Mouse (Mus musculus) liver, embryonic 11.5 days (tissue): ENCODE data around the gene Sass6. TPM values are rescaled to one million over a fixed set of nuclear protein-coding genes. Genes with fewer than 3 reads are reported as not detected.
A peak's percentile ranks its signal among the peaks of the same experiment; 100 is the strongest.

ENCODE experiments used
- ATAC-seq: fragments of 200-750 bp; cut with Nextera tagmentation; replicated peaks from 2 replicates; pipeline ENCODE4 v1.8.0; 2017; ENCODE audit warnings: moderate number of reproducible peaks, mild to moderate bottlenecking, moderate TSS enrichment, moderate library complexity; ENCODE audit not compliant: low FRiP score
- DNase-seq: peaks from one replicate; pipeline ENCODE4 v3.0.0-alpha.2; 2017; ENCODE audit warnings: low spot score
- H3K27ac ChIP-seq: fragments of 300-500 bp; sonication (generic); 2 replicates; pipeline ENCODE4 v1.5.1; 2014; ENCODE audit warnings: mild to moderate bottlenecking, low read depth, low read length, control low read depth
- H3K27me3 ChIP-seq: fragments of 300-500 bp; sonication (generic); replicated peaks from 2 replicates; pipeline ENCODE4 v1.6.1; 2014; ENCODE audit warnings: low read length, mixed read lengths; ENCODE audit not compliant: control insufficient read depth, insufficient read depth
- H3K36me3 ChIP-seq: fragments of 300-500 bp; sonication (generic); 2 replicates; pipeline ENCODE4 v1.6.1; 2014; ENCODE audit warnings: mild to moderate bottlenecking, low read length, moderate library complexity, mixed read lengths; ENCODE audit not compliant: control insufficient read depth, insufficient read depth
- H3K4me1 ChIP-seq: fragments of 300-500 bp; sonication (generic); replicated peaks from 2 replicates; pipeline ENCODE4 v1.6.1; 2014; ENCODE audit warnings: low read length, mixed read lengths; ENCODE audit not compliant: control insufficient read depth, insufficient read depth
- H3K4me2 ChIP-seq: fragments of 300-500 bp; sonication (generic); 2 replicates; pipeline ENCODE4 v1.6.1; 2014; ENCODE audit warnings: mild to moderate bottlenecking, control low read depth, moderate library complexity
- H3K4me3 ChIP-seq: fragments of 300-500 bp; sonication (generic); 2 replicates; pipeline ENCODE4 v1.5.1; 2014; ENCODE audit warnings: low read depth, low read length, control low read depth
- H3K9ac ChIP-seq: fragments of 300-500 bp; sonication (generic); 2 replicates; pipeline ENCODE4 v1.6.1; 2014; ENCODE audit warnings: low read depth, low read length, control low read depth
- H3K9me3 ChIP-seq: fragments of 300-500 bp; sonication (generic); 2 replicates; pipeline ENCODE4 v1.6.1; 2016; ENCODE audit warnings: low read length, inconsistent platforms, mixed read lengths; ENCODE audit not compliant: control insufficient read depth
- WGBS: fragments of 180-500 bp; shearing (Covaris S2); extraction: QIAGEN DNeasy Blood & Tissue Kit; methylation state at CpG from one replicate; pipeline ENCODE4 v1.1.7; 2014; 5-methylcytosine and 5-hydroxymethylcytosine counted together
- polyA plus RNA-seq: library from polyadenylated mRNA; unstranded; fragments of >200 nt; fragmentation: Nextera tagmentation; extraction: Ambion mirVana; gene quantifications from 2 replicates; pipeline ENCODE4 v1.2.1, GENCODE M21; 2014

Sass6 gene
- polyA plus RNA-seq, 1 experiment from 2014 or later, result 30.4 TPM

- Histone ChIP-seq H3K9me3 (no peaks in the 10 kb centered on the region), H3K4me1 (no peaks in the 10 kb centered on the region), H3K9ac (no peak overlapping the region), H3K4me3 (no peak overlapping the region), H3K27me3 (no peaks in the 10 kb centered on the region), H3K36me3 (peaks cover 43% of the 10 kb centered on the region), H3K4me2 (no peak overlapping the region), H3K27ac (no peak overlapping the region)
- DNase-seq, result no peak
- WGBS, result 82% methylated on average over 5 of the region's 5 CpGs
- no peak for ATAC-seq
Observed at GRCm38 (mm10) chr3:116635799-116636198, 41.0 kb downstream of the Sass6 start.

DNA sequence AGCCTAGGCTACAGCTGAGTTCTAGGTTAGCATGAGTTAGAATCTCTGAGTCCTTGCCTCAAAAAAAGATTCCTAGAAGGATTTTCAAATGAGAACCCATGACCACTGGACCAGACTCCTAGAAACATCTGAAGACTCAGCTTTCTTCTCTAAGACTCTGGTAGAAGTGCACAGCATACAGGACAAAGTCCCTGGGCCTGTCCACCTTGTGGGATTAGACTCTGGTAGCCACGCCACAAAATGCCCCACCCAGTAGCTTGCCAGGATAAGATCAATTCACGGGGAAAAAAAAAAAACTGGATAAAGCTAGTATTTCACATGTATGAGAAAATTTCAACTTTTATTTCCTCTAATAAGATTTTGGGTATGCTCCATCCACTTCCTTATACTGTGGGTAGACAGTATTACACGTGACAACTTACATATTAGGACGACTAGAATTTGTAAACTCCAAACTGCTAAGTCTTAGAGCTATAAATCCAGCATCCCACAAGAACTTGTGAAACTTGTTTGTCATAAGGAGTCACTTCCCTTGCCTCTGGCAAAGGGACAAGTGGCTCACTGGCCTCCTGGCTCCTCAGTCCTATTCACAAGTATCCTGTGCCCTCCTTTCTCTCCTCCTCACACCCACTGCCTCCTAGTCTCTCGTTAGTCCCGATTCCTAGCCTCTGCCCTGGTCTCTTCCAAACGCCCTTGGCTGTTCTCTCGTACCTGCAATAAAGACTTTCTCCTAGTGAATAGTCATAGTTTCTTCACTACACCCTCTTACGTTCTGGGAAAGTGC lies 43.1 kb downstream of the Sass6 start:
- no peak overlapping the region for H3K4me3 ChIP-seq
- H3K9ac ChIP-seq, result no peak overlapping the region
- DNase-seq (no peak), ATAC-seq (no peak)
- no peak overlapping the region for H3K27ac ChIP-seq
- H3K9me3 ChIP-seq, result no peaks in the 10 kb centered on the region
- no peaks in the 10 kb centered on the region for H3K4me1 ChIP-seq
- 83% methylated on average over 9 of the region's 9 CpGs for WGBS
- no peak overlapping the region for H3K4me2 ChIP-seq
- peaks cover 58% of the 10 kb centered on the region for H3K36me3 ChIP-seq
- H3K27me3 ChIP-seq, result no peaks in the 10 kb centered on the region

DNA sequence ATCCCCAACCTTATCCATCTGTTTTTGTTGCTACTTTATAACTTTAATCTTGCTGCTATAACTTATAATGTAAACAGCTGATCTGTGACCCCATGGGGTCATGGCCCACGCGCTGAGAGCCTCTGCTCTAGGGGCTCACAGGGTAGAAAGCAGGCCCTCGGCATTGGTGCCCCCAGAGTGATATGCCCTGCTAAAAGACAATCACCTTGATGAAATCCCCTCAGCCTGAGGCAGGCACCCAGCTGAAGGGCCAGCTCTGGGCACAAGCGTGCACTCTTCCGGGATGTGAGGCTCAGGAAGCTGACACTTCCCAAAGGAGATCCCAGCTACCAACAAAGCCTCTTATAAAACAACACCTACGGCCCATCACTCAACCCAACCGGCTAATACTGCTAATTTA lies 43.8 kb downstream of the Sass6 start:
- Histone ChIP-seq H3K27me3 (no peaks in the 10 kb centered on the region), H3K9me3 (no peaks in the 10 kb centered on the region), H3K4me3 (no peak overlapping the region), H3K9ac (no peak overlapping the region), H3K36me3 (peaks cover 61% of the 10 kb centered on the region), H3K27ac (no peak overlapping the region), H3K4me2 (no peak overlapping the region), H3K4me1 (no peaks in the 10 kb centered on the region)
- ATAC-seq (no peak), DNase-seq (no peak)
- 93% methylated on average over 7 of the region's 7 CpGs for WGBS

GRCm38 (mm10) chr3:116640024-116640423 lies 45.2 kb downstream of the Sass6 start:
- 63% methylated on average over 1 of the region's 1 CpGs for WGBS
- no peak overlapping the region for H3K4me3 ChIP-seq
- no peak overlapping the region for H3K27ac ChIP-seq
- H3K4me2 ChIP-seq, result no peak overlapping the region
- no peak overlapping the region for H3K9ac ChIP-seq
- H3K27me3 ChIP-seq, result no peaks in the 10 kb centered on the region
- ATAC-seq (peak; percentile 73), DNase-seq (no peak)
- no peaks in the 10 kb centered on the region for H3K9me3 ChIP-seq
- H3K4me1 ChIP-seq, result no peaks in the 10 kb centered on the region
- H3K36me3 ChIP-seq, result peaks cover 56% of the 10 kb centered on the region

GRCm38 (mm10) chr3:116641811-116642371 lies 47.1 kb downstream of the Sass6 start:
- no peaks in the 10 kb centered on the region for H3K4me1 ChIP-seq
- H3K9me3 ChIP-seq, result no peaks in the 10 kb centered on the region
- ATAC-seq, result no peak
- H3K27me3 ChIP-seq, result no peaks in the 10 kb centered on the region
- no peak overlapping the region for H3K27ac ChIP-seq
- H3K9ac ChIP-seq, result no peak overlapping the region
- DNase-seq, result no peak
- H3K4me2 ChIP-seq, result no peak overlapping the region
- peaks cover 61% of the 10 kb centered on the region for H3K36me3 ChIP-seq
- 91% methylated on average over 6 of the region's 6 CpGs for WGBS
- H3K4me3 ChIP-seq, result no peak overlapping the region

GRCm38 (mm10) chr3:116642373-116642772 lies 47.6 kb downstream of the Sass6 start:
- Histone ChIP-seq H3K36me3 (peaks cover 58% of the 10 kb centered on the region), H3K4me2 (no peak overlapping the region), H3K27me3 (no peaks in the 10 kb centered on the region), H3K9me3 (no peaks in the 10 kb centered on the region), H3K27ac (no peak overlapping the region), H3K9ac (no peak overlapping the region), H3K4me1 (no peaks in the 10 kb centered on the region), H3K4me3 (no peak overlapping the region)
- DNase-seq (no peak), ATAC-seq (peak; percentile 39; the same call in 1 of the 2 replicates)
- 80% methylated on average over 2 of the region's 2 CpGs for whole genome bisulfite sequencing

- ATAC-seq (no peak), DNase-seq (no peak)
- WGBS, result 93% methylated on average over 1 of the region's 1 CpGs
- Histone ChIP-seq H3K27me3 (no peaks in the 10 kb centered on the region), H3K9me3 (no peaks in the 10 kb centered on the region), H3K9ac (no peak overlapping the region), H3K4me2 (no peak overlapping the region), H3K4me3 (no peak overlapping the region), H3K27ac (no peak overlapping the region), H3K36me3 (peaks cover 31% of the 10 kb centered on the region), H3K4me1 (no peaks in the 10 kb centered on the region)
Observed at GRCm38 (mm10) chr3:116646387-116646786, 51.6 kb downstream of the Sass6 start.

DNA sequence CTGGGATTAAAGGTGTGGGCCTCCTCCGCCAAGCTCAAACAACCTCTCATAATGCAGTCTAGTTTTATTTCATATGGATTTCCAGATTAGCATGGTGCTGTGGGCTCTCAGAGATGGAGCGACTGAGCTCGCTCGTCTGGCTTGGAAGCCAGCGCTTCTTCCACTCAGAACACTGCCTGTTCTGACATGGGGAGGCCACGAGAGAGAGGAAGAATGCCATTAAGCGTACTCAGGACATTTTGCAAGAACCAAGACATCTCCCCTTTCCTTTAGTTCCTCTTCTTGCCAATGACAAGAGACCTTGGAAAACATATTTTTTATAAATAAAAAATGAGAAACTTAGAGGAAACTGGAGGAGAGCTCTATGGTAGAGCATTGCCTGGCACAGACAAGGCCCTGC lies 54.0 kb downstream of the Sass6 start:
- 86% methylated on average over 7 of the region's 7 CpGs for WGBS
- ATAC-seq, result no peak
- Histone ChIP-seq H3K4me2 (no peak overlapping the region), H3K36me3 (peaks cover 17% of the 10 kb centered on the region), H3K4me1 (peaks cover 12% of the 10 kb centered on the region), H3K27ac (no peak overlapping the region), H3K27me3 (no peaks in the 10 kb centered on the region), H3K9me3 (no peaks in the 10 kb centered on the region), H3K9ac (no peak overlapping the region), H3K4me3 (no peak overlapping the region)
- DNase-seq, result no peak

- H3K9me3 ChIP-seq, result no peaks in the 10 kb centered on the region
- 93% methylated on average over 9 of the region's 9 CpGs for WGBS
- ATAC-seq, result no peak
- H3K9ac ChIP-seq, result no peak overlapping the region
- DNase-seq, result no peak
- H3K4me2 ChIP-seq, result no peak overlapping the region
- H3K4me1 ChIP-seq, result peaks cover 15% of the 10 kb centered on the region
- no peaks in the 10 kb centered on the region for H3K27me3 ChIP-seq
- H3K4me3 ChIP-seq, result no peak overlapping the region
- peaks cover 9% of the 10 kb centered on the region for H3K36me3 ChIP-seq
- no peak overlapping the region for H3K27ac ChIP-seq
Observed at GRCm38 (mm10) chr3:116650698-116651097, 55.9 kb downstream of the Sass6 start.
